Mouse (Mus musculus): ENCODE results near the gene Vps72. TPM values are rescaled to one million over a fixed set of nuclear protein-coding genes. Genes with fewer than 3 reads are reported as not detected.

Vps72 gene
- 37.4 TPM for polyA plus RNA-seq (2014; fragmentation: Illumina TruSeq; extraction: RNeasy Lipid Tissue Mini Kit (QIAGEN cat#74804); ENCODE audit: low read depth, low replicate concordance)

GRCm38 (mm10) chr3:95110911-95111726 lies at the start of gene Vps72:
Gene Vps72 (plus strand): TSS chr3:95111022.

DNA sequence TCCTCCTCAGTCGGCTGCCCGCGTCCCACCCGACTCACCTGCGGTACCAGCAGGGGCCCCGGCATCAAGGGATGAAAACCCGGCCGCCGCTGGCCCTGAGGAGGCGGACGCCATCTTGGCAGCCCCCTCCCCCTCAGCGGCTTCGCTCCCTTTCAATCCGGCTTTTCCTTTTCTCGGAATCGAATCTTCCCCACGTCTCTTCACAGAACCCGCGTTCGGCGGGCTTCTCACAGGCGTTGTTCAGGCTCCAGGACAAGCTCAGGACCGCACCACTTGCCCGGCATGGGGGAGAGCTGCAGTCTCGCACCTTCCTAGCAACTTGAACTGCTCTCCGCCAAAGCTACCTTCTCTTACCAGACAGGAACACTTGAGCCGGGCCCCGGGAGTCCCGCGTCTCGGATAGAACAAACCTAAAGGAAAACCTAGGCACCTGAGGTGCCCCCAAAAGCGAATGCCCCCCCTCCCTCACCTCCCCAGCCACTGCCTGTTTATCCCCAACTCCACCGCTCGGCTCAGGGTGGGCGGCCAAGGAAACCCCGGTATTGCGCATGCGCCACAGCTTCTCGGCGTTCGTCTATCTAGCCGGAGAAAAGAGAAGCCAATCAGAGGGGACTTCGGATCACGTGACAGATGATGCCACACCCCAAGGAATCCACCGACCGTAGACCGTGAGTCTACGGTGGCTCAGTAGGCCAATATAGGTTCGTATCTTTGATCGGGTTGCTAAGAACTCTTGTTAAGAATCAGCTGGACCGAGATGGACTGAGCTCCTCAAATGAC lies 4.3 kb upstream of the Vps72 start, which contains the start of gene Pip5k1a:
Pip5k1a (minus strand) TSS at position 593 of the 780 bp plus-strand sequence.

DNA sequence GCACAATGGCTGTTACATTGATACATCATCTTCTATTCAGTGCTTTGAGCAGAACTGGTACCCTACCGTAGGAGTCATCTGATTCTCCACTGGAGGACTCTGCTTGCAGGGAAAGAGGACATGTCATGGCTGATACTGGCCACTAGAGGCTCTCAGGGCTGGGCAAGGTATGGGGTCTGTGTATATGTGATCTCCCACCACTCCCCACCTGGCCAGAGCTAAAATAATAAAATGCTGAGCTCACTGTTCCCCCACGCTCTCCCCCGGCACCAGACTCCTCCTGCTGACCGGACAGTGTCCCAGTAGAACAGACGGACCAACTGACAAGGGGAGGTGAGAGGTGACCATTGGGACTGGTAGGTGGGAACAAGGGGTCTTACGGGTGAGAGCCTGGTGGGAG lies 13.4 kb downstream of the Vps72 start, which contains the start of gene Tmod4:
Tmod4 (plus strand) TSS at position 231 of the 400 bp plus-strand sequence.

DNA sequence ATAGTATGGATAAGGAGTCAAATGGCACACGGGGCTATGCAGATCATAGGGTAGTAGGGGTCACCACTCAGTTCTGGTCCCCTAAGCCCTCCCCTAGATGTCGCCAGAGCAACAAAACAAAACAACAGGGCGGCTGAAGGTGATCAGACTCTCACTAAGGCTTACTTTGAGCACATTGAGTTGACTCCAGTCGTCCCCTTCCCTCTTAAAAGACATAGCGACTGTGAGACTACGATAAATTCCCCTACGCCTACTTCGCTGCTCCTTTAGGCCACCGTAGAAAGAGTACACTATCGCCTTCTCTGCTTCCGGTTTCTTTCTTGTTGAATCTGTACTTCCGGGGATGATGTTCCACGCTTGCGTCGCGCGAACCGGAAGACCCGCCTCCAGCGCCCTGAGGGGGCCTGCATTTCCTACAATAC lies 22.9 kb downstream of the Vps72 start, which contains the start of the genes Scnm1 and Lysmd1:
Scnm1 (minus strand) TSS at position 332 of the 422 bp plus-strand sequence.
Lysmd1 (plus strand) TSS at position 409 of the 422 bp plus-strand sequence.

DNA sequence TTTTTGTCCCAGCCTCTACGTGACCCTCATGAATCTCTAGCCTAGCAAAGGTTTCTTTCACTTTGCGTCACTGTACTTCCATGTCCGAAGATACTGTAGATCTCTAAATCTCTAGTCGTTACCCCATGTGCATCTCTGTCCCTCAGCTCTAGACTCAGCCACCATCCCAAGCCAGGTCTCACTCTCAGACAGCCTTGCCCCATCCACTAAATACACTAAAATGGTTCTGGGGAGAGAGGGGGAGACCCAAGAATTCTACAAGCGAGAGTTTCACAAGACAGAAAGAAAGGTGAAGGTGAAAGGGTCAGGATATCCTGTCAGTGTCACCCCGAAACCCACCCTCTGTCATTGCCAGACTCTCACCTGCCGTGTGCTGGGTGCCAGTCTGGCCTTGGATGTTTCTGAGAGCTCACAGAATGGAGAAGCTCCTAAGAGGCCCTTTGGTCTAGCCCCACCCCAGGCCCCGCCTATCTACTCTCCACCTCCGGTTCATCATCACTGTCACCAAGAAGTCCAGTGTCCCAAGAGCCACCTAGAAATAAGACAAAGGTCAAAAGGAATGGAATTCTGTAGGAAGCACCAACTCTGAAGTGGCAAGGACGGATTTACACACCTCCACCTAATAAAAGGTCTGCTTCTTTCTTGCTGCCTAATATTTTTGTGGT lies 31.3 kb downstream of the Vps72 start, which contains the start of gene Tnfaip8l2:
Tnfaip8l2 (minus strand) TSS at position 409 of the 665 bp plus-strand sequence.

GRCm38 (mm10) chr3:95159987-95160963 lies 49.5 kb downstream of the Vps72 start, which contains the start of gene Sema6c:
Gene Sema6c (plus strand): TSS chr3:95160457.

Other genes with a start within 250 kb of the Vps72 start
- 214 TPM for gene Psmb4, start 224.1 kb upstream of the Vps72 start, polyA plus RNA-seq (2014; fragmentation: Illumina TruSeq; extraction: RNeasy Lipid Tissue Mini Kit (QIAGEN cat#74804); ENCODE audit: low read depth, low replicate concordance)
- gene Selenbp1, start 178.0 kb upstream of the Vps72 start, polyA plus RNA-seq (2014; fragmentation: Illumina TruSeq; extraction: RNeasy Lipid Tissue Mini Kit (QIAGEN cat#74804); ENCODE audit: low read depth, low replicate concordance): 210 TPM
- gene Rfx5, start 156.9 kb upstream of the Vps72 start, polyA plus RNA-seq (2014; fragmentation: Illumina TruSeq; extraction: RNeasy Lipid Tissue Mini Kit (QIAGEN cat#74804); ENCODE audit: low read depth, low replicate concordance): 4.9 TPM
- gene Pi4kb, start 136.3 kb upstream of the Vps72 start, polyA plus RNA-seq (2014; fragmentation: Illumina TruSeq; extraction: RNeasy Lipid Tissue Mini Kit (QIAGEN cat#74804); ENCODE audit: low read depth, low replicate concordance): 25.4 TPM
- 9.7 TPM for gene Zfp687, start 95.6 kb upstream of the Vps72 start, polyA plus RNA-seq (2014; fragmentation: Illumina TruSeq; extraction: RNeasy Lipid Tissue Mini Kit (QIAGEN cat#74804); ENCODE audit: low read depth, low replicate concordance)
- 157 TPM for gene Psmd4, start 68.4 kb upstream of the Vps72 start, polyA plus RNA-seq (2014; fragmentation: Illumina TruSeq; extraction: RNeasy Lipid Tissue Mini Kit (QIAGEN cat#74804); ENCODE audit: low read depth, low replicate concordance)
- 15.0 TPM for gene Pip5k1a, start 4.1 kb upstream of the Vps72 start, polyA plus RNA-seq (2014; fragmentation: Illumina TruSeq; extraction: RNeasy Lipid Tissue Mini Kit (QIAGEN cat#74804); ENCODE audit: low read depth, low replicate concordance)
- gene Tmod4, start 13.5 kb downstream of the Vps72 start, polyA plus RNA-seq (2014; fragmentation: Illumina TruSeq; extraction: RNeasy Lipid Tissue Mini Kit (QIAGEN cat#74804); ENCODE audit: low read depth, low replicate concordance): 31.7 TPM
- 55.1 TPM for gene Scnm1, start 23.0 kb downstream of the Vps72 start, polyA plus RNA-seq (2014; fragmentation: Illumina TruSeq; extraction: RNeasy Lipid Tissue Mini Kit (QIAGEN cat#74804); ENCODE audit: low read depth, low replicate concordance)
- gene Lysmd1, start 23.1 kb downstream of the Vps72 start, polyA plus RNA-seq (2014; fragmentation: Illumina TruSeq; extraction: RNeasy Lipid Tissue Mini Kit (QIAGEN cat#74804); ENCODE audit: low read depth, low replicate concordance): 8.4 TPM
- gene Tnfaip8l2, start 31.3 kb downstream of the Vps72 start, polyA plus RNA-seq (2014; fragmentation: Illumina TruSeq; extraction: RNeasy Lipid Tissue Mini Kit (QIAGEN cat#74804); ENCODE audit: low read depth, low replicate concordance): 2.9 TPM
- 9.7 TPM for gene Sema6c, start 49.4 kb downstream of the Vps72 start, polyA plus RNA-seq (2014; fragmentation: Illumina TruSeq; extraction: RNeasy Lipid Tissue Mini Kit (QIAGEN cat#74804); ENCODE audit: low read depth, low replicate concordance)
- 15.5 TPM for gene Gabpb2, start 106.9 kb downstream of the Vps72 start, polyA plus RNA-seq (2014; fragmentation: Illumina TruSeq; extraction: RNeasy Lipid Tissue Mini Kit (QIAGEN cat#74804); ENCODE audit: low read depth, low replicate concordance)
- gene Cdc42se1, start 117.7 kb downstream of the Vps72 start, polyA plus RNA-seq (2014; fragmentation: Illumina TruSeq; extraction: RNeasy Lipid Tissue Mini Kit (QIAGEN cat#74804); ENCODE audit: low read depth, low replicate concordance): 18.5 TPM
- gene Mllt11, start 121.1 kb downstream of the Vps72 start, polyA plus RNA-seq (2014; fragmentation: Illumina TruSeq; extraction: RNeasy Lipid Tissue Mini Kit (QIAGEN cat#74804); ENCODE audit: low read depth, low replicate concordance): 10.0 TPM
- gene Gm128, start 130.6 kb downstream of the Vps72 start, polyA plus RNA-seq (2014; fragmentation: Illumina TruSeq; extraction: RNeasy Lipid Tissue Mini Kit (QIAGEN cat#74804); ENCODE audit: low read depth, low replicate concordance): not detected
- not detected for gene Bnipl, start 140.2 kb downstream of the Vps72 start, polyA plus RNA-seq (2014; fragmentation: Illumina TruSeq; extraction: RNeasy Lipid Tissue Mini Kit (QIAGEN cat#74804); ENCODE audit: low read depth, low replicate concordance)
- 24.4 TPM for gene Mindy1, start 170.3 kb downstream of the Vps72 start, polyA plus RNA-seq (2014; fragmentation: Illumina TruSeq; extraction: RNeasy Lipid Tissue Mini Kit (QIAGEN cat#74804); ENCODE audit: low read depth, low replicate concordance)
- 27.0 TPM for gene Prune1, start 171.1 kb downstream of the Vps72 start, polyA plus RNA-seq (2014; fragmentation: Illumina TruSeq; extraction: RNeasy Lipid Tissue Mini Kit (QIAGEN cat#74804); ENCODE audit: low read depth, low replicate concordance)
- 2.1 TPM for gene Anxa9, start 196.2 kb downstream of the Vps72 start, polyA plus RNA-seq (2014; fragmentation: Illumina TruSeq; extraction: RNeasy Lipid Tissue Mini Kit (QIAGEN cat#74804); ENCODE audit: low read depth, low replicate concordance)
- gene Cers2, start 203.8 kb downstream of the Vps72 start, polyA plus RNA-seq (2014; fragmentation: Illumina TruSeq; extraction: RNeasy Lipid Tissue Mini Kit (QIAGEN cat#74804); ENCODE audit: low read depth, low replicate concordance): 54.0 TPM
- 12.5 TPM for gene Setdb1, start 246.2 kb downstream of the Vps72 start, polyA plus RNA-seq (2014; fragmentation: Illumina TruSeq; extraction: RNeasy Lipid Tissue Mini Kit (QIAGEN cat#74804); ENCODE audit: low read depth, low replicate concordance)

Measured in heart, adult 10 weeks (tissue).